Mouse (Mus musculus) embryonic fibroblast, embryonic 13.5 days (primary cell): Measurements from ENCODE around the gene Ptprt. TPM values are rescaled to one million over a fixed set of nuclear protein-coding genes. Genes with fewer than 3 reads are reported as not detected.

Source experiments
- H3K27ac ChIP-seq: 2 replicates; pipeline ENCODE4 v1.5.1; 2012; ENCODE audit warnings: low read length, control low read depth, inconsistent platforms; ENCODE audit not compliant: insufficient read depth
- H3K4me1 ChIP-seq: 2 replicates; pipeline ENCODE4 v1.6.1; 2011; ENCODE audit warnings: low read length; ENCODE audit not compliant: control insufficient read depth, insufficient read depth
- H3K4me3 ChIP-seq: 2 replicates; pipeline ENCODE4 v1.5.1; 2011; ENCODE audit warnings: mild to moderate bottlenecking, control low read depth, low read length; ENCODE audit not compliant: insufficient read depth
- CTCF ChIP-seq: IDR thresholded peaks from 2 replicates; pipeline ENCODE4 v1.5.1; 2011; ENCODE audit warnings: mild to moderate bottlenecking, control low read depth, low read length, moderate library complexity, borderline replicate concordance; ENCODE audit not compliant: insufficient read depth
- POLR2A ChIP-seq: IDR thresholded peaks from 2 replicates; pipeline ENCODE4 v1.6.1; 2011; ENCODE audit warnings: low read depth, mild to moderate bottlenecking, control low read depth, low read length, moderate library complexity
- polyA plus RNA-seq: library from polyadenylated mRNA; stranded (reverse); fragments of >200 nt; gene quantifications from 2 replicates; pipeline ENCODE4 v1.2.4, GENCODE M21; 2011; ENCODE audit warnings: low read depth; ENCODE audit not compliant: missing spikeins, insufficient read length

Ptprt gene
- polyA plus RNA-seq, 1 experiment, result 0.44 TPM

- H3K4me1 ChIP-seq, result no peaks in the 10 kb centered on the region
- TF ChIP-seq POLR2A, result no peak
- TF ChIP-seq CTCF, result no peak
- no peak overlapping the region for H3K4me3 ChIP-seq
- H3K27ac ChIP-seq, result no peak overlapping the region
Observed at GRCm38 (mm10) chr2:161941991-161942390, 719.0 kb downstream of the Ptprt start.

- TF ChIP-seq CTCF (no peak), POLR2A (no peak)
- H3K4me1 ChIP-seq, result no peaks in the 10 kb centered on the region
Observed at GRCm38 (mm10) chr2:161907214-161907613, 753.7 kb downstream of the Ptprt start.

DNA sequence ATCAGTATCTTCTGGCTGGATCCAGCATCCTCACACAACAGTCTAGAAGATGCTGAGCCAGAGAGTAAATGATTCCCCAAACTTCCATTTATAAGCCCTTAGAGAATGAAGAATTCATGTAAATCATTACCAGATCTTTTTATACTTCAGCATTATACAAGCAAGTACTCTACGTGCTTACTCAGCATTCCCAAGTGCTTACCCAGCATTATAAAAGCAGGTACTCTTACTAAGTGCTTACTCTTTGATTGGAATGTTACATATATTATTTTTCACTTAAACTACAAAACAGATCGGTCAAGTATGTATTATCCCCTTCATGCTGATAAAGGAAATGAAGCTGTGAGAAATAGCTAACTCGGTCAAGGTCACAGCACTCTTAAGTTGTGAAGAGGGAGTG, 758.8 kb downstream of the Ptprt start:
- no peak overlapping the region for H3K4me3 ChIP-seq
- TF ChIP-seq CTCF (no peak), POLR2A (no peak)
- H3K27ac ChIP-seq, result no peak overlapping the region
- H3K4me1 ChIP-seq, result no peaks in the 10 kb centered on the region

More at GRCm38 (mm10) chr2:161907214-161907613, 753.7 kb downstream of the Ptprt start:
- no peak overlapping the region for H3K27ac ChIP-seq
- no peak overlapping the region for H3K4me3 ChIP-seq

- TF ChIP-seq POLR2A (no peak), CTCF (no peak)
- H3K4me1 ChIP-seq, result no peaks in the 10 kb centered on the region
- no peak overlapping the region for H3K4me3 ChIP-seq
- no peak overlapping the region for H3K27ac ChIP-seq
Observed at GRCm38 (mm10) chr2:161884446-161884845, 776.5 kb downstream of the Ptprt start.

GRCm38 (mm10) chr2:161882580-161882979, 778.4 kb downstream of the Ptprt start:
- H3K4me1 ChIP-seq, result no peaks in the 10 kb centered on the region
- no peak overlapping the region for H3K27ac ChIP-seq
- H3K4me3 ChIP-seq, result no peak overlapping the region
- TF ChIP-seq CTCF, result no peak
- no peak for TF ChIP-seq POLR2A

DNA sequence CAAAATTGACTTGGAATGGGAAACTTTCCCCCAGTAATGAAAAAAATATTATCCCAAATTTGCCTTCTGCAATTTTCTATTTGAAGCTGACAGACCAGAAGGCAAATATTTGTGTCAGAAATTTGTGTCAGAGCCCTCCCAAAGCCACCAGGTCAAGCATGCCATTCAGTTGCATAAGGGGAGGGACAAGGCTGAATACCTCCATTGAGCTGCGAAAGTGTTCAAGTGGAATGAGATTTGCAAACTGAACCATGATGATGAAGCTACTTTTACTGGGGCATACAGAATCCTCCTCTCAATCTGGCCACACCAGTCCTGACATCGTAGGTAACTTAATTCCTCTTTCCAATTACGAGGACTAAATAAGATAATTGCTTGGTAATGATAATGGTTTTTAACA, 780.0 kb downstream of the Ptprt start:
- Histone ChIP-seq H3K4me1 (no peaks in the 10 kb centered on the region), H3K4me3 (no peak overlapping the region), H3K27ac (no peak overlapping the region)
- TF ChIP-seq POLR2A (no peak), CTCF (no peak)

DNA sequence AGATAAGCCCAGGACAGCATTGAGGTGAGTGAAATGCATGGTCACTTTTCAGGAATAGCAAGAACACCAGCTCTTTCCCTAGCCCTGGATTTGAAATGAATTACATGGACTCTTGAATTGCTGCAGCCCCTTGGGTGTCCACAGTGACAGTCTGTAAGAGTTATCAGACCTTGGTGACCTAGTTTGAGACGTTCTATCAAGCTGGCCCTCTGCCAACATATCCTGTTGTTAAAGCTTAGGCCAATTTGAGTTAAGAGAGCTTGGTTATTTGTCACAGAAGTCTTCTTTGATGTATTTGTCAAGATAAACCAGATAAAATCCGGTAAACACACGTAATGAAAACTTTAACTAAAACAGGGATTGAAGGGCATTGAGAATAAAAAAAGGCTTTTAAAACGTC, 795.7 kb downstream of the Ptprt start:
- H3K4me1 ChIP-seq, result no peaks in the 10 kb centered on the region
- no peak overlapping the region for H3K27ac ChIP-seq
- TF ChIP-seq POLR2A, result no peak
- TF ChIP-seq CTCF, result no peak
- no peak overlapping the region for H3K4me3 ChIP-seq

- no peak overlapping the region for H3K4me3 ChIP-seq
- TF ChIP-seq POLR2A, result no peak
- no peak for TF ChIP-seq CTCF
- H3K4me1 ChIP-seq, result no peaks in the 10 kb centered on the region
- H3K27ac ChIP-seq, result no peak overlapping the region
Observed at GRCm38 (mm10) chr2:161858813-161859212, 802.1 kb downstream of the Ptprt start.

- Histone ChIP-seq H3K27ac (no peak overlapping the region), H3K4me1 (no peaks in the 10 kb centered on the region), H3K4me3 (no peak overlapping the region)
- TF ChIP-seq POLR2A (no peak), CTCF (no peak)
Observed at GRCm38 (mm10) chr2:161858361-161858760, 802.6 kb downstream of the Ptprt start.

DNA sequence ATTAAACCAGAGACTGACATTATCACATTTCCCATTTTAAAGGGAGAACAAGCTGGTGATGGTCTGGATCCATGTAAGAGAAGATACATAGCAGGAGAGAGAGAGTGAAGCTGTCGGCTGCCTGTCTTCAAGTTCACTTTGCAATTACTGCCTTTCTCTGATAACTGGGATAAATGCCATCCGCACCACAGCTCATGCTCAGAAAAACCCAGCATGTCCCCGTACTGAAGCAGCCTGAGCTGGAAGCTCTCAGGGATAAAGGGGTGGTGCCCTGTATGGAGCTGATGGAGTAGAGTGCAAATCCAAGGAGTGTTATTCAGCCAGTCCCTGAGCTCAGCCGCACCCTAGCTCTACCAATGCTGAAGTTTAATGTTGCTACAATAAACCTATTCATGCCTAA, 825.9 kb downstream of the Ptprt start:
- no peak for TF ChIP-seq POLR2A

GRCm38 (mm10) chr2:161833846-161834245, 827.1 kb downstream of the Ptprt start:
- no peak overlapping the region for H3K4me3 ChIP-seq
- no peaks in the 10 kb centered on the region for H3K4me1 ChIP-seq
- TF ChIP-seq CTCF, result no peak
- no peak for TF ChIP-seq POLR2A
- peak overlapping the region; percentile 41; the same call in 1 of the 2 replicates for H3K27ac ChIP-seq

More for the DNA sequence above, 825.9 kb downstream of the Ptprt start:
- Histone ChIP-seq H3K4me1 (no peaks in the 10 kb centered on the region), H3K4me3 (no peak overlapping the region), H3K27ac (no peak overlapping the region)
